Mouse (Mus musculus): ENCODE results near the gene Kptn. TPM values are rescaled to one million over a fixed set of nuclear protein-coding genes. Genes with fewer than 3 reads are reported as not detected.

Kptn gene
- polyA plus RNA-seq, 1 experiment = 46.0 TPM

- TF ChIP-seq CTCF (IDR thresholded peaks at IDR 0.05; ENCODE audit: borderline replicate concordance, extremely low read depth, insufficient read depth, insufficient read length) (no peak), POLR2A (IDR thresholded peaks at IDR 0.05; ENCODE audit: borderline replicate concordance, extremely low read depth, insufficient read depth, insufficient read length, poor library complexity, severe bottlenecking) (no peak)
These were observed 53.0 kb downstream of the Kptn start for GRCm38 (mm10) chr7:16172586-16173140.

DNA sequence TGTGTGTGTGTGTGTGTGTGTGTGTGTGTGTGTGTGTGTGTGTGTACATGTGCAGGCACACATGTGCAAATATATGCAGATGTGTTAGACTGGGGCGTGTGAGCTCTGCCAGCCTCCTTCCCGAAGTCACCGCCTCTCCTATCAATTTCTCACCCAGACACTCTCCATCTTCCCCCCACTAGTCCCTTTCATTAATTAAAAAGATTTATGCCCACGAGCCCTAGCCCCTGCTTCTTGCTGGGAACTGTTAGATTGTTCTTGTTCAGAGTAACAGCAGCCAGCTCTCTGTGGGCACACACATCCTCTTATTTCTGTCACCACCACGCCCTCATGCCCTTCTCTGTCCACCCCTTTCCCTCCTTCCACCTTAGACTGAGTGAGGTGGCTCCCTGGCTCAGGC lies 53.5 kb downstream of the Kptn start:
- TF ChIP-seq POLR2A (IDR thresholded peaks at IDR 0.05; ENCODE audit: borderline replicate concordance, extremely low read depth, insufficient read depth, insufficient read length, poor library complexity, severe bottlenecking) (no peak), CTCF (IDR thresholded peaks at IDR 0.05; ENCODE audit: borderline replicate concordance, extremely low read depth, insufficient read depth, insufficient read length) (no peak)
- no peak for DNase-seq (ENCODE audit: low read depth)

More at GRCm38 (mm10) chr7:16172586-16173140, 53.0 kb downstream of the Kptn start:
- no peak for DNase-seq (ENCODE audit: low read depth)

- TF ChIP-seq CTCF (IDR thresholded peaks at IDR 0.05; ENCODE audit: borderline replicate concordance, extremely low read depth, insufficient read depth, insufficient read length) (peak; percentile 72), POLR2A (IDR thresholded peaks at IDR 0.05; ENCODE audit: borderline replicate concordance, extremely low read depth, insufficient read depth, insufficient read length, poor library complexity, severe bottlenecking) (peak; percentile 68)
- DNase-seq (ENCODE audit: low read depth) = peak; percentile 93
These were observed 55.2 kb downstream of the Kptn start, which contains the start of gene Meis3 for GRCm38 (mm10) chr7:16174597-16175541. Gene Meis3 (plus strand): TSS chr7:16175090.

DNA sequence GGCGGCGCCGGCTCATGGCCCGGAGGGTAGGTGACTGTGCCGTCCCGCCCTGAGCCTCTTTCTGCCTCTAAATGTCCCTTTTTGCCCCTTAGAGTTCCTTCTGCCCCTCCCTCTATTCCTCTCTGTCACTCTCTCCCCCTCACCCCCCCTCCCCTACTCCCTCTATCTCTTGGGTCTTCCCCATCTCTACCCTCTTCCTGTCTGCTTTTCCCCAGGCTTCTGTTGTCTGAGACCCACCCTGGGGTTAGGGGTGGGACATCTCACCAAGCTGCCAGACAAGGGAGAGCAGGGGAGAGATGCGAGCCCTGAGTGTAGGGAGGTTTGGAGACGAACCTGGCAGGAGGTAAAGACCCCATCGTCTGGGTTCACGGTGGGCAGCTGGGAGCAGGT lies 55.8 kb downstream of the Kptn start:
- TF ChIP-seq CTCF (IDR thresholded peaks at IDR 0.05; ENCODE audit: borderline replicate concordance, extremely low read depth, insufficient read depth, insufficient read length) = no peak
- TF ChIP-seq POLR2A (IDR thresholded peaks at IDR 0.05; ENCODE audit: borderline replicate concordance, extremely low read depth, insufficient read depth, insufficient read length, poor library complexity, severe bottlenecking) = no peak
- DNase-seq (ENCODE audit: low read depth) = peak; percentile 25

Other genes starting within 250 kb of the Kptn start
- gene Crx, start 239.9 kb upstream of the Kptn start, polyA plus RNA-seq (2012; rRNA removed) = 0.08 and 0.18 TPM in 2 replicates
- 0.03 and 0.10 TPM in 2 replicates for gene Crxos, start 237.3 kb upstream of the Kptn start, polyA plus RNA-seq (2012; rRNA removed)
- gene Selenow, start 197.5 kb upstream of the Kptn start, polyA plus RNA-seq (2012; rRNA removed) = 874 and 948 TPM in 2 replicates
- gene Nop53, start 173.8 kb upstream of the Kptn start, polyA plus RNA-seq (2012; rRNA removed) = 134 and 141 TPM in 2 replicates
- gene Ehd2, start 152.3 kb upstream of the Kptn start, polyA plus RNA-seq (2012; rRNA removed) = 6.5 and 9.7 TPM in 2 replicates
- 12.8 and 28.5 TPM in 2 replicates for gene Bicra, start 72.0 kb upstream of the Kptn start, polyA plus RNA-seq (2012; rRNA removed)
- gene Zfp541, start 58.1 kb upstream of the Kptn start, polyA plus RNA-seq (2012; rRNA removed) = 0.09 and 0.18 TPM in 2 replicates
- gene Napa, start 21.4 kb upstream of the Kptn start, polyA plus RNA-seq (2012; rRNA removed) = 192 and 199 TPM in 2 replicates
- gene Slc8a2, start 9.9 kb downstream of the Kptn start, polyA plus RNA-seq (2012; rRNA removed) = 25.7 and 34.0 TPM in 2 replicates
- 188 and 256 TPM in 2 replicates for gene Meis3, start 55.2 kb downstream of the Kptn start, polyA plus RNA-seq (2012; rRNA removed)
- gene Dhx34, start 102.1 kb downstream of the Kptn start, polyA plus RNA-seq (2012; rRNA removed) = 20.4 and 22.5 TPM in 2 replicates
- gene C5ar2, start 124.3 kb downstream of the Kptn start, polyA plus RNA-seq (2012; rRNA removed) = 0.08 and 0.11 TPM in 2 replicates
- gene C5ar1, start 139.6 kb downstream of the Kptn start, polyA plus RNA-seq (2012; rRNA removed) = 1.1 and 1.4 TPM in 2 replicates
- gene Inafm1, start 153.7 kb downstream of the Kptn start, polyA plus RNA-seq (2012; rRNA removed) = 50.1 and 52.9 TPM in 2 replicates
- 42.5 and 63.9 TPM in 2 replicates for gene Ccdc9, start 166.9 kb downstream of the Kptn start, polyA plus RNA-seq (2012; rRNA removed)
- gene Bbc3, start 188.5 kb downstream of the Kptn start, polyA plus RNA-seq (2012; rRNA removed) = 26.6 and 27.4 TPM in 2 replicates

Measured in brain, embryonic 14.5 days (tissue).